Mouse (Mus musculus) C2C12 (cell line): Measurements from ENCODE around the gene Phf21a. TPM values are rescaled to one million over a fixed set of nuclear protein-coding genes. Genes with fewer than 3 reads are reported as not detected.

Experiments used
- H3K27me3 ChIP-seq: one replicate; pipeline ENCODE4 v1.6.1; 2011; ENCODE audit not compliant: control insufficient read depth, insufficient read depth, insufficient read length
- H3K36me3 ChIP-seq: one replicate; pipeline ENCODE4 v1.6.1; 2011; ENCODE audit not compliant: control insufficient read depth, insufficient read depth
- H3K4me3 ChIP-seq: one replicate; pipeline ENCODE4 v1.5.1; 2011; ENCODE audit warnings: mild to moderate bottlenecking, control low read depth; ENCODE audit not compliant: poor library complexity, insufficient read depth, severe bottlenecking
- H3K79me2 ChIP-seq: one replicate; pipeline ENCODE4 v1.6.1; 2011; ENCODE audit not compliant: control insufficient read depth, insufficient read depth
- H3K79me3 ChIP-seq: one replicate; pipeline ENCODE4 v1.6.1; 2011; ENCODE audit warnings: low read depth, control low read depth
- H3ac ChIP-seq: one replicate; pipeline ENCODE3; 2011; ENCODE audit warnings: low read depth; ENCODE audit not compliant: control insufficient read depth, insufficient read length
- CEBPB ChIP-seq: IDR thresholded peaks from one replicate; pipeline ENCODE4 v1.6.1; 2011; ENCODE audit warnings: low read depth, mild to moderate bottlenecking, control low read depth, moderate library complexity
- CTCF ChIP-seq: IDR thresholded peaks from one replicate; pipeline ENCODE4 v1.5.1; 2011; ENCODE audit not compliant: control insufficient read depth, insufficient read depth, insufficient read length
- FOSL1 ChIP-seq: IDR thresholded peaks from one replicate; pipeline ENCODE4 v1.8.0; 2011; ENCODE audit warnings: mild to moderate bottlenecking, low read length; ENCODE audit not compliant: poor library complexity, insufficient read depth, severe bottlenecking
- MAX ChIP-seq: IDR thresholded peaks from one replicate; pipeline ENCODE4 v1.6.1; 2011; ENCODE audit warnings: mild to moderate bottlenecking, control low read depth
- MYOD1 ChIP-seq: IDR thresholded peaks from one replicate; pipeline ENCODE4 v1.6.1; 2011; ENCODE audit warnings: low read depth; ENCODE audit not compliant: control insufficient read depth, insufficient read length
- MYOG ChIP-seq: IDR thresholded peaks from one replicate; pipeline ENCODE4 v1.6.1; 2011; ENCODE audit not compliant: control insufficient read depth, insufficient read length; ENCODE audit errors: extremely low read depth
- USF1 ChIP-seq: IDR thresholded peaks from one replicate; pipeline ENCODE4 v1.6.1; 2011; ENCODE audit warnings: low read depth, mild to moderate bottlenecking, control low read depth, moderate library complexity
- polyA plus RNA-seq: library from polyadenylated mRNA; unstranded; fragments of >200 nt; fragmentation: generic; extraction: Trizol; gene quantifications from one replicate; pipeline ENCODE4 v1.2.1, GENCODE M21; 2012; ENCODE audit warnings: missing spikeins

Phf21a gene
- polyA plus RNA-seq, 1 experiment, result 8.5 TPM

DNA sequence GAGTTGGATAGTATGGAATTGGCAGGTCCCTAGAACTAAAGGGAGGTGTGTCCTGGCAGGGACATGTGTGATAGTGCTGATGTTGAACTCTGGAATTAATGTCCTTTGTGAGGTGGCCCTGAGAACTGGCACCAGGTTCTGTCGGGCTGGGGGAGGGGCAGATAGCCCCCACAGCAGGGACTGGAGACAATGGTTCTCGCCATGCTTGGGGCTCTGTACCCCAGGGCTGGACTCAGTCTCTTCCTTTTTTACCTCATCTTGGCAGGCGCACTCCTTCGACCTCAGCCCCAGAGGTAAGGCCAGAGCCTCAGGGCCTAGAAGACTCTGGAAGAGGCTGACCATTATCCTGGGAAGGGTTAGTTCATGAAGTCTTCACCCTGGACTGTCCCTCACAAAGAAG, 289.8 kb downstream of the Phf21a start:
- Histone ChIP-seq H3K79me3 (no peaks in the 10 kb centered on the region), H3K4me3 (no peak overlapping the region), H3K36me3 (peaks cover 26% of the 10 kb centered on the region), H3ac (no peak overlapping the region), H3K79me2 (no peaks in the 10 kb centered on the region), H3K27me3 (no peaks in the 10 kb centered on the region)
- TF ChIP-seq MYOD1, result no peak
- TF ChIP-seq USF1, result no peak

DNA sequence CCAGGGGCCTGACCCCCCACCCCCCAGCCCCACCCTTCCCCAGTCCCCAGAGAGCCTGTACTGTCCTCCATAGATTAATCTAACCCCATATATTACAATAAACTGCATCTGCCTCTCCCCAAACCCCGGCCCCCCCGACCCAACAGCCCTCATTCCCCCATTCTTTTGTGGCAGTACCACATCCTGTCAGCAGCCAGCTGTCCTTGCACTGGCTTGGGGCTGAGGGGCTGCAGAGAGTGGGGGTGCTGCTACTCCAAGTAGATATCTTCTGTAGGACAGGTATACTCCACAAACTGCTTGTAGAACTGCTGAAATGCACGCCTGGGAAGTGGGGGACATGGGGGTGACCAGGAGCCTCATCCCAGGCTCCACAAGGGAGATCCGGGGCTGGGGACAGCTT, 291.2 kb downstream of the Phf21a start:
- Histone ChIP-seq H3K36me3 (peaks cover 15% of the 10 kb centered on the region), H3K4me3 (no peak overlapping the region), H3K79me2 (no peaks in the 10 kb centered on the region), H3K79me3 (no peaks in the 10 kb centered on the region), H3ac (no peak overlapping the region), H3K27me3 (no peaks in the 10 kb centered on the region)
- TF ChIP-seq FOSL1 (no peak), USF1 (no peak), CEBPB (no peak), MYOD1 (no peak), MAX (no peak), MYOG (no peak), CTCF (no peak)

DNA sequence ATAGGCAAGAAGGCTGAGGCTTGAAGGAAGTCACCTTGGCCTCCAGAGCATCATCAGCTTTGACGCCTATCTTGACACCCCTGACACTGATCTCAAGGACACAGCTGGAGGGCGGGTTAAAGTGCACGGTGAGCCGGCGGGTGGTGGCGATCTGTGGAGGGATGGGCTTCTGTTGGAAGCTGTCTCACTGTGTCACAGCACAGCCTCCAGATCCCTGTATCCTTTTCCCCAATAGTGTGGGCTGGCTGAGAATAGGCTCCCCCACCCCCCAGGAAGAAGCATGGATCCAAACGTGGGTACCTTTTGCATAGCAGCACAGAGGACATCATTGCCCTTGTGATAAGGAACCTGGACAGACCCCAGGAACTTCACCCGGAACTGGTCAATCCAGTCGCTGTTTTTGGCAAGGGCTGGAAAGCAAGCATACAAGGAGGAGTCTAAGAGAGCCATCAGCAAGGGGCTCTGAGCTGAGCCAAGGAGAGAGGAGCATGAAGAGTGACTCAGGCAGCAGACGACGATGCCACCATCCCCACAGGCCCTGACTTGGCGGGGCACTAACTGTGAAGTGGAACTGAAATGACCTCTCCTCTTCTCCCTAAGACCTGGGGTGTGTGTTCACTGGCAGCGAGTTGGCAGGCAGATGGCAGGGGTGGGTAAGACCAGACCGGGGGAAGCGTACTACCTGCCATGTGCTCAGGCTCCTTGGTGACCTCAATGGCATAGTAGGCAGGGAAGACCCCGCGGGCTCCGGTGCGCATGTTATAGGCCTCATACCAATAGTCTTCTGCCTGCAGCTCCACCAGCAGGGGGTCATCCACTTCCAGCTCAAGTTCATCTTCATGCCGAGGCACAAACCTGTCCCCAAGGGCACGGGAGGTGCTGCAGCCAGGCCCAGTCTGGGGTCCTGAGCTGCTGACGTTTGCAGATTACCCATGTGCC, 292.5 kb downstream of the Phf21a start:
- Histone ChIP-seq H3ac (no peak overlapping the region), H3K27me3 (no peaks in the 10 kb centered on the region), H3K79me3 (no peaks in the 10 kb centered on the region), H3K79me2 (no peaks in the 10 kb centered on the region), H3K36me3 (peaks cover 6% of the 10 kb centered on the region), H3K4me3 (no peak overlapping the region)
- no peak for TF ChIP-seq MYOD1
- no peak for TF ChIP-seq MYOG
- TF ChIP-seq MAX, result no peak
- TF ChIP-seq CTCF, result no peak
- no peak for TF ChIP-seq FOSL1
- no peak for TF ChIP-seq CEBPB
- TF ChIP-seq USF1, result no peak

DNA sequence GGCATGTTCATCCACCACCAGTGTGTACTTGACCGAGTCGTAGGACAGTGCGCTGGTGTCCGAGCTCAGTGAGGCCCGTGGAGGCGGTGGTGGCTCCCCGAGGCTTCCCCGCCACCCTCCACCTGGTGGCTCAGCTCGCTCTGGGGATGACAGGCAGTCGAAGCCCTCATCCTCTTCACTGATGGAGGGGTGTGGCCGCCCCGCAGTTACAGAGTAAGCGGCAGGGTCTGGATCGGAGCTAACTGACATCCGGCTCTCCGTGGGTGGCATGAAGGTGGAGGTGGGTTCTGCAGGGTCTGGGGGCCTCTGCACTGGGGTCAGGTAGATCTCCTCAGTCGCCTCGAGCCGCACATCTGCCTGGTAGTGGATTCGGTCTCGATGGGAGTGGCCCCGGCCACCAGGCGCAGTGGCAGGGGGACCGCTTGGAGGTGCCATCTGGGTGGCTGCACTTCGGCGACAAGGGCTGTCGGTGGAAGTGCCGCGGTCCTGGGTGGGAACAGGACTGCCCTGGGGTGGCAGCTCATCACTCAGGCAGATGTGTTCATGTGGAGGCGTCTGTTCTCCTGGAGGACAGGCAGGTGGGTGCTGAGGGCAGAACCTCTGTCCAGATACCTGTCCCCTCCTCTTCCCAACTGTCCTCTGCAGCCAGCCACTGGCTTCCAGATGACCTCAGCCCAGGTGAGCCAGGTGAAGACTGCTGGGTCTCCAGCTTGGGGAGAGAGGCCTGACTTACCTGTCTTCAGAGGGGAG, 294.1 kb downstream of the Phf21a start:
- Histone ChIP-seq H3K79me2 (no peaks in the 10 kb centered on the region), H3K4me3 (no peak overlapping the region), H3K27me3 (no peaks in the 10 kb centered on the region), H3K79me3 (no peaks in the 10 kb centered on the region), H3K36me3 (peaks cover 6% of the 10 kb centered on the region), H3ac (no peak overlapping the region)
- TF ChIP-seq MYOG (no peak), USF1 (no peak), MAX (no peak), CEBPB (no peak), MYOD1 (no peak), CTCF (no peak), FOSL1 (no peak)

DNA sequence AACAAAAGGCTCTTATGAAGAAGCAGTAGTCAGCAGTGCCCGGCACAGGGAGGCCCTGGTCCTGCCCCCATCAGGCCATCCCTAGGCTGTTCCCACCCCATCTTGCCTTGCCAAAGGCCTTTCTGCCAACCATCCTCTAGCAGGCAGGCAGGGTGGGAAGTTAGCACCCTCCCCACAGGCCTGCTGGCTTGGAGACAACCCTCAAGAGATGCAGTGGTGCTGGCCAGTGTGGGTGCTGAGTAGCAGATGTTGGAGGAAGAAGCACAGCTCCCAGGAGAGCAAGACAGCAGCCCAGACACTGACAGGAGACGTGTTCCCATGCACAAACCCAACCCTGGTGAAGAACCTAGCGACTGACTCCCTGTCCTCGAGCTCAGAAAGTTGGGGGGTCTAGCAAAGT, 294.7 kb downstream of the Phf21a start:
- Histone ChIP-seq H3K4me3 (no peak overlapping the region), H3K79me3 (no peaks in the 10 kb centered on the region), H3ac (no peak overlapping the region), H3K36me3 (peaks cover 6% of the 10 kb centered on the region), H3K79me2 (no peaks in the 10 kb centered on the region), H3K27me3 (peaks cover 2% of the 10 kb centered on the region)
- TF ChIP-seq FOSL1 (no peak), MYOG (no peak), USF1 (no peak), MAX (no peak), CTCF (no peak), CEBPB (no peak), MYOD1 (no peak)
